Mouse (Mus musculus) CD4-positive, CD25-positive, alpha-beta regulatory T cell, adult 4 months (primary cell): Measurements from ENCODE around the gene Tmem9. TPM values are rescaled to one million over a fixed set of nuclear protein-coding genes. Genes with fewer than 3 reads are reported as not detected.

ENCODE experiments used
- ATAC-seq: one replicate; pipeline ENCODE4 v1.8.0; 2017
- polyA plus RNA-seq, 2 experiments: library from polyadenylated mRNA; unstranded; fragments of 100-300 nt; shearing (Covaris generic); gene quantifications; one replicate each; pipeline ENCODE4 v1.2.1; 2017

Gene Tmem9
- polyA plus RNA-seq = 10 to 100 TPM; 36.4 to 64.0 TPM

DNA sequence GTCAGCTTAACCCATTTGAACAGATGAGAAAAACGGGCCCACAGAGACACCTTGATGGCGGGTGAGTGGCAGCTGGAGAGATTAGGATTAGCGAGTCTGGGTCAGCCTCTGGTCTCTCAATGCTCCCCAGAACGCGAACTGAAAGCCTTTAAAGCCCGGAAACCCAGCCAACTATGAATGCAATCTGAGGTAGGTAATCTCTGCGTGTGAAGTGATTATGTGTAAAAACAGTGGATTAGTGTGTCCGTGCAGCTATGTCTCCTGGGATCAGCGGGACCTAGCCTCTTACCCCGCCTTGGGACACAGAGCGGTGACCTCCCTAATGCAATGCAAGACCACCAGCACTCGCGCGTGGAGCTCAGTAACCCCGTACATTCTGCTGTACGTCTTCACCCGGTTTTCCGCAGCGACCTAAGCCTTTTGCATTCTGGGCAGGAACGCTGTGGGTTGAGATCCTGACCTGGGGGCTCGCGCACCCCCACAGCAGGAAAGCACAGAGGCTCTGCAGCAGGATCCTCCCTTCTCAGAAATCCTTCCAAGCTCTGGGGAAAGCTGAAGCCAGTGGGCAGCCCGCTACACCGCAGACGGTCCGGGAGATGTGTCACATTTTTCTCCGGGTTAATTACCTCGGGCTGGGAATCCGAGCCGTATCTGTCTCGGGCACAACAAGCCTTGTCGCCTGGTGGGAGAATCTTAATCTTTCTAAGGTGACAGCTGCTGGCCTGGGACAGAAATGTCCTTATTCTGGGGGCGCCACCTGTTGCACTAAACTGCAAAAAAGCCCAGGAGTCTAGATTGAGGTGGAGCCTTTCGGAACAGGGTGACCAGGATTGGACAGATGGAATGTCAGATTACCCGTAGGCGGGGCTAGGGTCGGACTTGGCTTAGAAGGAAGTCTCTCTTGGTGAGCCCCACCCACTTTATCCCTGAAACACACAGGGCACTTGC is at the start of gene Tmem9:
Gene Tmem9, plus strand, starts transcription at position 940 of the 948 bp plus-strand sequence.
- no peak for ATAC-seq

DNA sequence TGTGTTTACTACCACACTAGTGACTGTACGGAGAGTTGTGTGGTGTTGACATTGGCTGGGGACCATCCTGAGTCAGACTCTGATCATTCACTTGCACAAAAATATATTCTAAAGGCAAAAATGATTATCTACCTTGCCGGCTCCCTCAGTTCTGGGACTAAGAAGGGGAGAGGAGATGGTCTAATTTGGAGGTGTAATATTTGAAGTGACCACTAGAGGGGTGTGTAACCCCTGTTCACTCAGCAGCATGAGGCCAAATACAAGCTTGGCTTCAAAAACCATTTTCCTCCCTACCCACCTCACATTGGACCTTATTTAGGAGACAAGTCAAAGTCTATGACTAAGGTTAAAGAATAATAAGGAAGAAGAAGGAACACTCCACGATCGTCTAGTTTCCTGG is 49.5 kb upstream of the Tmem9 start:
- no peak for ATAC-seq

DNA sequence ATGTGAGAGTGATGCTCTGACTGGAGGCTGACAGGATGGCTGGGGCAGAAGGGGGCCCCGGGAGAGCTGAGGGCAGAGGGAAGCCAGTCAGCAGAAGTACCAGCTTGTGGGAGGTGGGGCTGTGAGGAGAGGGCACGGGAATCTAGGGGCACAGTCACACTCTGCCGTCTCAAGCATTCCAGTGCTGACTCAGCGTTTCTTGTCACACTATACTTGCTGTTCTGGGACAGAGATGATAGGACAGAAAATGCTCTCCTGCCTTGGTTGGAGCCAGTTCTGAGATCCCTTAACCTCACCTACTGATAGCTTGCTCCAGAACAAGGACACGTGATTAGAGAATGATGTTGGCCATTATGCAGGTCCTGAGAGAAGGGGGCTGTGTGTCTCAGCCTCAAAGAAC is 44.8 kb upstream of the Tmem9 start:
- ATAC-seq = no peak

DNA sequence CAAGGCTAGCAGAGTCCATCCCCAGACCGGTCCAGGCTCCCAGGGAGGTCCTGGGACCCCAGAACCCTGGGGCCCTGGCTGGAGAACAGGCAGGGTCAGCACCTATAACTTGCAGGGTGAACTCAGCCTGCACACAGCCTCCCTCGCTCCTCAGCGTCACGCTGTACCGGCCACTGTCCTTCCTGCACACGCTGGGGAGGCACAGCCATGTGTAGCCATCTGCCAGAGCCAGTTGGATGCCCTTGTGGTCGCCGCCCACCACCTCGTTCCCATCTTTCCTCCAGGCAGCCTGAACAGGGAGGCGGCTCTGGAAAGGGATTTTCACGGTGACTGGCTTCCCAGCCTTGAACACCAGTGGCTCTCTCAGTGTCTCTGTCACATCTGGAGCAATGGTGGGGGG is 43.4 kb upstream of the Tmem9 start:
- no peak for ATAC-seq

DNA sequence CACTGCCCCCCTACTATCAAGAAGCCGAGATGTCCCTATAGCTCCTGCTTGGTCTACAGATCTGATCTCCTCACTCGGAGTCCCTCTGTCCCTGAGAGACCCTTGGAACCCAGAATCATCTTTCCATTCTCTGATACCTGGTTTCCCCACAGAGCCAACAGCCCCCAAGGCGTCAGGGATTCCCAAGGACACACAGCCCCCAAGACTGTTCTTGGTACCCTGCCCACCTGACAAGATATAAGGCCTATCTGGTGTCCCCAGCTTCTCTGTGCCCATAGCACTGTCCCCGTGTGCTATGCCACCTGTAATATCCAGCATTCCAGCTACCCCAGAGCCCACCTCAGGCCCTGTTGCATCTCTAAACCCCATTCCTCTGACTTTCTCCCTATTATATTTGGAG is 40.2 kb upstream of the Tmem9 start:
- ATAC-seq = no peak

DNA sequence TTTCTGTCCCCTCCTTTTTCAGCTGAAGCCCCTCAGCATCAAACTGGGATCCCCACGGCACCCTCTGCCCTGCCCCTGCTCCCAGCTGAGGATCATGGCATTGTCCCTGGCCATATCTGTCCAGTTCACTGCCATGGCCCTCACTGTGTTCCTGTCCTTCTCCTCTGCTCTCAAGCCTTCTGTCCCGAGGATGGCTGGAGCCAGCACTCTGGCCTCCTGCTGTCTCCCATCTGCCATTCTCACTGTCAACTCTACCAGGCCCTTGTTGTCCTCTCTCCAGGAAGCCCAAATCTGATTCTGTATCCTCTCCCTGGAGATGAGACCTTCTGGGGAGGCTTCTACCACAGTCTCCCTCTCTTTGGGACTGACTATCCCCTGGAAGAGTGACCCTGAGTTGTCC is 37.5 kb upstream of the Tmem9 start:
- ATAC-seq = no peak

DNA sequence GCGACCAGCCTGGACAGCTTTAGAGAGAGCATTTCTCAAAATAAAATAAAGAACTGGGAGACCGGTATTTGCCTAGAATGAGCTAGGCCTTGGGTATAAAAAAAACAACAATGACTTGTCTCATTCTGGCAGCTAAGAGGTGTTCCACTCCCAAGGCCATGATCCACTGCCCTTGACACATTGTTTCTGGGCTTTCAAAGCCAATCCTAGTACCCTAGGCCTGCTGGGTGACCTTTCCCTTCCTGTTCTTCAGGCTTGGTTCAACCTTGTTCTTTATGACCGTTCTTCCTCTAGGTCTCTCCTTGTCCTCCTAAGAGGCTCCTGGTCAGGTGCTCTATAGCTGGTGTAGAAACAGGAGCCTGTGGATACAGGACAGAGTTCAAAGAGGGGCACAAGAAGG is 35.4 kb upstream of the Tmem9 start:
- no peak for ATAC-seq

DNA sequence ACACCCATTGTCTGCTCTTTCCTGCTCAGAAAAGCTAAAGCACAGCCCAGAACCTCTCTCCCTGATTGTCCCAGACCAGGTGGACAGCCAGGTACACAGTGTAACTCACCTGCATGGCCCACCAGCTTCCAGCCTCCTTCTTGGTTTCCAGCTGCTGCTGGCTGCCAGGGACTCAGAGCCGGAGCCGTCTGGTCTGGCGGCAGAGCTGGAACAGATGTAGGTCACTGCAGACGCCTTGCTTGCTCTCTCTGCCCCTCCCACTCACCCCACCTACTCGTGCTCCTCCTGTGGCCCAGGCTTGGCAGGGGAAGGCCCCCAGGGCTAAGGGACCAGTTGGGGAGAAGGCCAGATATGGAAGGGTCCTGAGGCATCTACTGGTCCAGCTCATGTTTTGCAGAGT is 23.8 kb upstream of the Tmem9 start:
- no peak for ATAC-seq

DNA sequence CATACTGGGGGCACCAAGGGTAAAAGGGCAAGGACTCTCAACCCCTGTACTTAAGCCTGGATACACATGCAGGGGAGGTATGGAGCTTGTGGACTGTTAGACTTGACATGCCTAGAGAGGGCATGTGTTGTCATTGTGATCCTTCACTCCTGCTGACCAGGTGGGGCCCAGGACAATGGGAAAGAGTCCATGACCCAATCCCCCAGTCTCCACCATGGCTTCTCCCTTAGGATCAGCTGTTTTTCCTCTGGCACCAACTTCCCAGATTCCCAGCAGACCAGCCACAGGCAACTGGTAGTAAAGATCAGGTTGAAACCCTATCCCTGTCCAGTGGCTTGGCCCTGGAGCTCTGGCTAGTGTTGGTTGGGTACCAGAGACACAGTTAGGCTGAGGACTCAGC is 18.1 kb upstream of the Tmem9 start:
- ATAC-seq = no peak

DNA sequence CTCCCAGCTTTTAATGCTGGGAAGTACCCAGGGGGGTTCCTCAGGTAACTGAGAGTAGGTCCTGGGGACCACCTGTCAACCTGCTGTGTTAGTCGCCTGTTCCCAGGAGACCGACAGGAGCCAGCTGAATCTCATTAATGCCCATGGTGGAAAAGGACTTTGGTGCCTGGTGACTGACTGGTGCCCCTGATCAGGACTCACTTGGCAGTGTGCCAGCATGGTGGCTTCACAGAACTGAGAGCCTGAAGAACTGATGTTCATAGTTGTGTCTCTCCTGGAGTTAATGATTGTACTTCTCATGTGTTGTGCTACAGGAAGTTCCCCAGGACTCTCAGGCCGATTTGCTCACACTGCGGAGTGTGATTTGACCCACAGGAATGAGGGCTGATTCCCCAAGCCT is 14.5 kb upstream of the Tmem9 start:
- no peak for ATAC-seq

DNA sequence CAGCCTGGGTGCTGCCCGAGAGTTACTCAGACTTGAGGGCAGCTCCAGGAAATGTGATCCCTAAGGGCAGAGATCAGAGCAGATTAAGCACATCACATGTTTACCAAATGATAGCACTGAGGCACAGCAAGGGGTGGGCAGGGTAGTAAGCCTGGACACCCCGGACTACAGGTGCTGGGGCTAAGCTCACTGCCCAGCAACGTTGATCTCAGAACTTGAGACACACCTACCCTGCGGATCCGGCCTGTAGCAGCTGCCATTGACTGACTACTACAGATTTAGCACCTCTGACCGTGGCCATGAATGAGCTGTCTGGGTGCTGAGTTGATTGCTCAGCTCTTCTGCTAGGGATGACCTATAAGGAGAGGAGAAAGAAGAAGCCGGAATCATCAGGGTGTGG is 10.4 kb upstream of the Tmem9 start:
- ATAC-seq = no peak

DNA sequence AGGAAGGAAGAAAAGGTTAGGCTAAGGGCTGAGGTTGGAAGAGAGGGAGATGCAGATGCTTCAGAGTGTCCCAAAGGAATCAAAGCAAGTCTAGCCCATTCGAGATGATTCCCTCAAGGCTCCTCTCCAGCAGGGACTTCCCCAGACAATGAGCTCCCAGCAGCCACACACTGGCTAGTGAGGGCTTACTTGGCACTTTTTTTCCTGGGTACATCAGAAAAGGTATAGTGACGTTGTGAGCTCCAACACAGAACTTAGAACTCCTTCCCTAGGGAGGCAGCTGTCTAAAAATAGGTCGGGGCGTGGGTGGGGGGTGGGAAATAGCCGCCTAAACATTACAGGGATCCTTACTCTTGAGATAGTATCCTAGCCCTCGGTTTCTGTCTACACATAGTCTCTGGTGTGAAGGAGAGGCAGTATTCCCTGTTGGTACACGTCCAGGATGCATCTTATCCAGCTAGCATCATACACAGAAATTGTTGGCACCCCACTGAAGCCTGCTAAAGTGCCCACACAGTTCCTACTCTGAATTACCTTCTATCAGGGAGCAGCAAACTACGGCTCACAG is 8.1 kb upstream of the Tmem9 start:
- ATAC-seq = no peak

DNA sequence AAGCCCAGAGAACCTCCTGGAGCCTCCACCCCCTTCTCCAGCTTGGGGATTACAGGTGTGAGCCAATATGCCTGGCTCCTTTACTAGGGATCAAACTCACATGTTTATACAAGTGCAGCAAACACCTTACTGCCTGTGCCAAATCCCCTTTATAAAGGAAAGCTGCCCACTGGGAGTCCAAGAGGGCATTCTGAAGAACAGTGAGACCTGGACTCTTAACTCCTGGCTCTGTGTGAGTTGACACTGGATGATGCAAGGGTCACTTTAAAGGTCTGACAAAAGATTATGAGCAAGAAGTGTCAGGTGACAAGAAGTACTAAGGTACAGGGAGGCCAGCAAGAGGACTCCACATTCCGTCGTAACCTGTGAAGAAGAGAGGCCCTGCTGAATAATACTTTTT is 6.5 kb upstream of the Tmem9 start:
- ATAC-seq = no peak

DNA sequence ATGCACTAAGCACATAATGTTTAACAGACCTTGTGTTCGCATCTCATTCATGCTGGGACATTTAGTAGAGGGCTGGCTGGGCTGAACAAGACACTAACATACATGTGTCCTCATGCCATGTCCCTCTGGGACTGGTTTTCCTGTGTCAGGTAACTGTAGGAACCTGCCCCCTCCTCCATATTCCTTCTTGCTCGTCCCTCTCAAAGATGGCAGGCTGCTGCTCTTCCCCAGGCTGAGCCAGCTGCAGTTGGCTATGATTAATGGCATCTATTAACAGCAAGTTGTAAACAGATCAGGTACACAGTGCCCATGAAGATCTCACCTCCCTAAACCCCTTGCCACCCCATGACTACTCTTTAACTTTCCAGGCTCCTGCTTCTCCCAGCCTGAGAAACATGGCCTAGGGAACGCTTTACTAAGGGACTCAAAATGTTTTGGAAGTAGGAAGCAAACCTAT is 1.6 kb upstream of the Tmem9 start, which contains the start of gene Igfn1:
Gene Igfn1, minus strand, starts transcription at position 51 of the 457 bp plus-strand sequence.
- no peak for ATAC-seq

DNA sequence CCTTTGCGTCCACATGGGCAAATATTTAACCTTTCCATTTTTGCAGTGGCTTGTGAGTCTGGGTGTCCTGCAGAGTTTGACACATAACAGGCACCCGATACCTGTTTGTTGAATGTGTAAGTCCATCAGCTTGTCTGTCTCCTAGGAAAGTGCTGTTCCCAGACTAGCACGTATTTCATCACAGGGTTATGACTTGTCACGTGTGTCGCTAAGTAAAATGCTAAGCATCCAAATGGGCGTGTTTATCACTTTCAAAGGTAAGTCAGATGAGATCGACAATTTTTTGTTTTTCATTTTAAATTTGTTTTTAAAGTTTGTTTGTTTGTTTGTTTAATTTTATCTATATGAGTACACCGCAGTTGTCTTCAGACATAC is 196 bp downstream of the Tmem9 start:
- no peak for ATAC-seq

DNA sequence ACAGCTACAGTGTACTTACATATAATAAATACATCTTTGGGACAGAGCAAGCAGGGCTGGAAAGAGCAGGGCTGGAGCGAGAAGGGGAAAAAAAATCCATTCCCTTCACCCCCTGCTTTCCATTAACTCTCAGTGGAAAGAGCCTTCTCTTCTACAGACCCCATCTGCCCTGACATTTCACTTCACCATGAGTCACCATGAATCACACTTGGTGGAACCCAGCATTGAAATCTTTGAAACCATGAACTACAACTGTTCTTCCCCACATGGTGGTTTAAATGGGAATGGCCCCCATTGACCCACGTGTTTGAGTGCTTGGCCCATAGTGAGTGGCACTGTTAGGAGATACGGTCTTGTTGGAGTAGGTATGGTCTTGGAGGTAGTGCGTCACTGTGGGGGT is 2.3 kb downstream of the Tmem9 start:
- ATAC-seq = no peak

DNA sequence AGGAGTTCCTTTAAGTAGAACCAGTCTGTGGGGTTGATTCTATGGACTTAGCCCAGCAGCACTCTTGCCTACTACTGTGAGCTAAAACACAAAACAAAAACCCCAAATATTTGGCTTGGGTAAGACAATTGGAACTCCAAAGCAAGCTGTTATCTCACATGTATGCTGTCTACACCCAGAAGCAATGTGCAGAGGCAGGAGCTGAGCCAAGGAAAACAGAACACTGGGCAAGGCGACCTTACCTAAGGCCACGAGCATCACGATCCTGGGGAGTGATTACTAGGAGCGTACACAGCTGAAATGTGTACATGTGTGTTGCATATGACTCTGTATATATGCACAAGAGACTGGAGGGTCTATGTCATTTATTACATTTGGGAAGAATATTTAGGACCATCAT is 5.6 kb downstream of the Tmem9 start:
- no peak for ATAC-seq

DNA sequence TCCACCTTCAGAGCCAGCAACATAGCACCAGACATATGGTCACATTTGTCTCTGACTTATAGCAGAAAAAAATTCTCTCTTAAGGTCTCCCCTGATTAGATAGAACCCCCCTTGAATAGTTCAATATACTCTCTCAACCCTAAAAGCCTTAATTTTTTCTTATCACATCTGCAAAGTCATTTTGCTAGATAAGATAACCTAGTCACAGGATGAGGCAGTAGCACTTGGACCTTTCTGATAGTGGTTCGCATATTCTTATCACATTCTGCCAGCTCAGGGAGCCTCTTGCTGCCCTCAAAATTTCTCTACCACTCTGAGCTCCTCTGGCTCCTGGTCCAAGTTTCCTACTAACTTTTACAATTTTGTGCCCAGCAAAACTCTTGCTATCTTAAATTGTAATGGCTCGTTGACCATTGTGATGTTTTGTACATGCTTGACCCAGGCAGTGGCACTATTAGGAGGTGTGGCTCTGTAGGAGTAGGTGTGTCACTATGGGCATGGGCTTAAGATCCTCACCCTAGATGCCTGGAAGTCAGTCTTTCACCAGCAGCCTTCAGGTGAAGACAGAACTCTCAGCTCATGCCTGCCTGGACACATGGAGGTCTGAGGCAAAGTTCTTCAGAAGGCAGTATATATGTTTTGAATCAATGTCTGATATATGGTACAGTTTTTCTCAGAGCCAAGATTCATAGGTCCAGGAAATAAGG is 7.0 kb downstream of the Tmem9 start:
- no peak for ATAC-seq

DNA sequence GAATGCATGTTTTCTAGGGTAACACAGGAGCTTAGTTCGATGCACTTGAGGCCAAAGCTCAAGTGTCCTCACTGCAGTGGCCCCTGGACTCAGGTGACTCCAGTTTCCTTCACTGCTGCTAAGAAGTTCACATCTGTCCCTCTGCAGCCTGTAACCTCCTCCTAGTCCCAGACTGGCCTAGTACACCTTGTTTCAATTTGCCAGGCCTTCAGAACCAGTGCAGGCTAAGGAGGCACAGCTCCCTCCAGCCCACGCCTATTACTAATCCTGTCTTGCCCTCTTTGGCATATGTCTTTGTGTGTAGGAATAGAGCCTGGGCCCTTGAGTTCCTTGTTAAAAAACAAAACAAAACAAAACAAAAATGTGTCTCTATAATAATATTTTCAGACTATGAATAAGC is 9.4 kb downstream of the Tmem9 start:
- ATAC-seq = no peak

DNA sequence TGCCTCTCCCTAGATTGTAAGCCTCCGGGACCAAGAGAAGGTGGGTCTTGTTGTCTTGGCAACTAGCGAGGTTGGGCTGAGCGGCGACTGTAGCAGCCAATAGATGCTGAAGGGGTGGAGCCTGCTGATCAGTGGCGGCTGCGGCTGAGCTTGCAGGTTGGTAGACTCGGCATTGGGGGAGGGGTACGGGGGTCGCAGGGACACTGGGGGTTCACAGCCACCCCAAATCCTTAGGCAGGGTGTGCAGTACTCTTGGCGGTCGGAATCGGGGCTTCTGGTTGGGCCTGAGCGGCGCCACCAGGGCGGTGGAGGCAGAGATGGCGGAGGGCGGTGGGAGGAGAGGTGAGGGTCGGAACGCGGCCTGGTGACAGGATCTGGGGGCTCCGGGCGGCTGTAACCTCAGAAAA is 10.0 kb downstream of the Tmem9 start:
- peak; percentile 99 for ATAC-seq

DNA sequence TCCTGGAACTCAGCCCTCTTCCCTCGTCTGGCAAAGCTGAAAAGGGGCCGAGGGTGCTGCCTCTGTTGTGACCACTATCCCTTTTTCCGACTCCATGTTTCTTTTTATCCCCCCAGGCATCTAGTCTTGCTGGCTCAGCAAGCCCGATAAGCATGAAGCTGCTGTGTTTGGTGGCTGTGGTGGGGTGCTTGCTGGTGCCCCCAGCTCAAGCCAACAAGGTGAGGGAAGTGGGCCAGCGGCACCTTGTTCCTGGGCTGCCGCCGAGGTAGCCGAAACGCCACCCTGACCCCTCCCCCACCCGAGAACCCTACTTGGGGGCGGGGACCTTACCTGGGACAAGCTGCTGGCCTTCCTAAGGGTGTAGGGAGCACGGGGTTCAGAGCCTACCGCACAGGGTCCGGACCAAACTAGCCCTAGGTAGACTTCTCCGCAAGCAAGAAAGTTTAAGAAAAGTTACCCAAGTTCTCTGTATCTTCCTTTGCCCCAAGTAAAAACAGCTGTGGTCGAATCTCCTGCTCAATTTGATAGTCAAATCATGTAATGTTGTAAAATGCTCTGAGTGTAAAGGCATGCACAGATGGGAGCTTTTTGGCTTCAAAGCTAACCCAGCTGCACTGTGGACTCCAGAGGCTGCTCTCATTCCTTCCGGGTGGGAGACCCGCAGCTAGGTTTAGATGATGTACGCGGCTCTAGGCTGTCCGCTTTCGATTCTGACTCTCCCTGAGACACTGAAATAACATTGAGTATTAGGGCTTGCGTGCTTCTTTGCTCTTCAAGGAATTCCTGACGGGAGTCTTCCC is 10.6 kb downstream of the Tmem9 start:
- peak; percentile 22 for ATAC-seq

DNA sequence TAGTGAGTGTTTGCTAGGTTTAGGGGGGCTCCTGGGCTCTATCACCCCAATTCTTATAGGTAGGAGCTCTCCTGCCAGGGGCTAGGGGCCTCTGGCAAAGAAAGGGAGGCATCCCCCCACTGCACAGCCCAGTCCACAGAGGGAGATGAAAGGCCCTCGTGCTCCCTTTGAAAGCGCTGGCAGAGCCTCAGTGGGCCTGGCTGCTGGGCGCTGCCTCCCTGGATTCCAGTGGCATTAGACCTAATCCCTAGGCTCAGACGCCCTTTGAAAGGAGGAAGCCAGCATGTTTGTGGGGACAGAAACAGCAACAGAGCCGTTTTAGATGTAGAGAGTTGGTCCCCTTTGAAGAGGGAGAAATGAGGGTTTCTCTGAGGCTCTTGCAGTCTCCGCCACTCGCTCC is 22.3 kb downstream of the Tmem9 start:
- no peak for ATAC-seq

DNA sequence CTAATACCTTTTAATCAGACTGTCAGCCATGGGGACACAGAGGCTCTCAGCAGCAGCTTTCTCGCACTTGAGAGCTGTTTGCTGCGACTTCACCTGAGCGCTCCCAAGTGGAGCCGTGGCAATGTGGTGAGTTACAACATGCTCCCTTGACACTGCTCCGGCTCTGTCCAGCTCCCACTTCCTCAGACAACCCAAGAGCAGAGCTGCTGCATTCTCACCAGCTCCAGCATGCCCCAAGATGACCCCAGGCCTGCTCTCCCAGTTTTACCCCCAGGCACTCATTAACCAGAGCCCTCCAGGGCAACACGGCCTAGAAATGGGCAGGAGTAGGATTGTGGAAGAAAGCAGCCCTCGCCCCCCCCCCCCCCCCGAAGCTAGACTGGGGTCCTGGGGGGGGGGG is 23.7 kb downstream of the Tmem9 start:
- ATAC-seq = no peak
